Mouse (Mus musculus): ENCODE data around the gene Lrrk1. TPM values are rescaled to one million over a fixed set of nuclear protein-coding genes. Genes with fewer than 3 reads are reported as not detected.

The Lrrk1 gene
- polyA plus RNA-seq, 1 experiment from 2014 or later, result 14.2 TPM

GRCm38 (mm10) chr7:66310670-66311656, 77.2 kb downstream of the Lrrk1 start:
- ATAC-seq (ENCODE audit: insufficient number of reproducible peaks, insufficient read depth, low FRiP score, low TSS enrichment, low read depth), result no peak
- H3K4me3 ChIP-seq (replicated peaks), result no peak overlapping the region
- H3K27ac ChIP-seq, result no peak overlapping the region
- peaks cover 5% of the 10 kb centered on the region; the same call in 1 of the 2 replicates for H3K4me1 ChIP-seq (replicated peaks)
- H3K4me2 ChIP-seq, result no peak overlapping the region
- H3K9me3 ChIP-seq, result 0 out of 2 replicates have a peak, but pooled peaks cover 3% of the 10 kb centered on the region
- 73% methylated on average over 26 of the region's 26 CpGs for WGBS
- H3K9ac ChIP-seq (replicated peaks), result no peak overlapping the region
- no peaks in the 10 kb centered on the region for H3K27me3 ChIP-seq
- peaks cover 11% of the 10 kb centered on the region for H3K36me3 ChIP-seq

DNA sequence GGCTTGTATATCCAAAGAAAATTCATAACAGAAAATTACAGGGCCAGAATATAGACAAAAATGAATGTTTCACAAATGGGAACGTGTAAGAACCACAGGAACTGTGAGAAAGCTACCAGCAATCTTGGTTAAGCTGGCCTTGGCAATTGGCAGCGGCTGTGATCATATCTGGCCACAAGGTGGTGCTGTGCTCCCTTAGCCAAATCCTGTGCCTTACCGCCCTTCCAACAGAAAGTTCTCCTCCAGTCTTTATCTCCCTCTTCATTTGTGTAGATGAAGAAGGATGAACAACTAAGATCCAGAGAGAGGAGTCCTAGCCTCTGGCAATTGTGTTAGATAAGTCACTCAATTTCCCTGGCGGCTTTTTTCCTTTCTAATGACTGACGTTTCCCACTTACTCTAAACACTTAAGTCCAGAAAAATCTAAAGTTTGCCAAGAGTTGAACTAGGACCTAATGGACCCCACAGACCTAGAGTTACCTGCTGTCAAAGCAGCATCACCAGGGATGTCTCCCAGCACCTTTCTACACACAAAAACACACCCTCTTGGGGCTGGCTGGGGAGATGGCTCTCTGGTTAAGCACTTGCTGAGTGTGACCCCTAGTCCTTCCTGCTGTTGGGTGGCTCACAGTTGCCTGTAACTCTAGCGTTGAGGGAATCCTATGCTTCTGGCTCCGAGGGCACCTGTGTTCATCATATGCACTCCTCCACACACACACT, 78.0 kb downstream of the Lrrk1 start:
- H3K36me3 ChIP-seq, result peaks cover 17% of the 10 kb centered on the region
- no peak for ATAC-seq (ENCODE audit: insufficient number of reproducible peaks, insufficient read depth, low FRiP score, low TSS enrichment, low read depth)
- H3K4me3 ChIP-seq (replicated peaks), result no peak overlapping the region
- H3K9ac ChIP-seq (replicated peaks), result no peak overlapping the region
- H3K27me3 ChIP-seq, result no peaks in the 10 kb centered on the region
- no peak overlapping the region for H3K27ac ChIP-seq
- H3K9me3 ChIP-seq, result no peaks in the 10 kb centered on the region
- no peak overlapping the region for H3K4me2 ChIP-seq
- H3K4me1 ChIP-seq (replicated peaks), result peaks cover 5% of the 10 kb centered on the region; the same call in 1 of the 2 replicates
- WGBS, result 44% methylated on average over 7 of the region's 7 CpGs

DNA sequence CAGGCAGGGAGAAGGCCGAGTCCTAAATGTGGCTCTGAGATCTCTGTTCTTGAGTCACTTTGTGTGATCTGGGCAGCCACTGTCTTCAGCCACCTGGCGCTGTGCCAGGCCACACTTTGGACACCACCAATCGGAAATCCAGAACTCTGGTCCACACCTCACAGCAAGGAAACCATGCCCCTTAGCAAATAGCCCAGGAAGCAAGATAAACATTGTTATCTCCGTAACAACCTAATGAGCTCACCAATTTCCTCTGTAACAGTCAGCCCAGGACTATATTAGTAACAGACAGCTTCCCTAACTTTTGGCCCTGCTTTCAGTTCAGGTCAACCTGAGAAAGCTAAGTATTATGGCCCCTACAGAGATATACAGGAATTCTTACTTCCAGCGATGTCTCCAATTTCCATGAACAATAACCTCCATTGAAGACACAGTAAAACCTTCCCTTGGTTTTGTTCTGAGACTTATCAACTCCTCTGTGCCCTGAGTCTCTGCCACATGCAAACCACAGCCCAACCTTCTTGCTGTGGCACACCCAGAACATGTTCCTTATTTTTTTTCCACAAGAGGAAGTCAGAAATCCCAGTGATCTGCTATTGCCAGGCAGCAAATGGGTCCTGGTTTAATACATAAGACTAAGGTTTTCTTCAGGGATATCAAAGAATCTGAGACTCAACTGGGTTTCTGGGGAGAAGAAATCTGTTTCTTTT, 78.8 kb downstream of the Lrrk1 start:
- Histone ChIP-seq H3K9me3 (no peaks in the 10 kb centered on the region), H3K4me2 (no peak overlapping the region), H3K4me1 (replicated peaks) (peaks cover 5% of the 10 kb centered on the region; the same call in 1 of the 2 replicates), H3K27me3 (no peaks in the 10 kb centered on the region), H3K4me3 (replicated peaks) (no peak overlapping the region), H3K36me3 (peaks cover 23% of the 10 kb centered on the region), H3K27ac (no peak overlapping the region), H3K9ac (replicated peaks) (no peak overlapping the region)
- ATAC-seq (ENCODE audit: insufficient number of reproducible peaks, insufficient read depth, low FRiP score, low TSS enrichment, low read depth), result no peak
- 69% methylated on average over 5 of the region's 5 CpGs for WGBS

GRCm38 (mm10) chr7:66308581-66309239, 79.4 kb downstream of the Lrrk1 start:
- Histone ChIP-seq H3K27me3 (no peaks in the 10 kb centered on the region), H3K36me3 (peaks cover 23% of the 10 kb centered on the region), H3K27ac (no peak overlapping the region), H3K4me3 (replicated peaks) (no peak overlapping the region), H3K4me1 (replicated peaks) (peaks cover 5% of the 10 kb centered on the region; the same call in 1 of the 2 replicates), H3K9me3 (no peaks in the 10 kb centered on the region), H3K4me2 (no peak overlapping the region), H3K9ac (replicated peaks) (no peak overlapping the region)
- WGBS, result 77% methylated on average over 13 of the region's 13 CpGs
- ATAC-seq (ENCODE audit: insufficient number of reproducible peaks, insufficient read depth, low FRiP score, low TSS enrichment, low read depth), result no peak; the same call in 1 of the 2 replicates

- Histone ChIP-seq H3K36me3 (peaks cover 23% of the 10 kb centered on the region), H3K4me2 (no peak overlapping the region), H3K9me3 (no peaks in the 10 kb centered on the region), H3K4me1 (replicated peaks) (peaks cover 5% of the 10 kb centered on the region; the same call in 1 of the 2 replicates), H3K27me3 (no peaks in the 10 kb centered on the region), H3K4me3 (replicated peaks) (no peak overlapping the region), H3K27ac (no peak overlapping the region), H3K9ac (replicated peaks) (no peak overlapping the region)
- ATAC-seq (ENCODE audit: insufficient number of reproducible peaks, insufficient read depth, low FRiP score, low TSS enrichment, low read depth), result no peak
- WGBS, result 77% methylated on average over 2 of the region's 2 CpGs
Observed at GRCm38 (mm10) chr7:66307791-66308190, 80.4 kb downstream of the Lrrk1 start.

- no peaks in the 10 kb centered on the region for H3K27me3 ChIP-seq
- H3K27ac ChIP-seq, result no peak overlapping the region
- ATAC-seq (ENCODE audit: insufficient number of reproducible peaks, insufficient read depth, low FRiP score, low TSS enrichment, low read depth), result no peak
- H3K9me3 ChIP-seq, result no peaks in the 10 kb centered on the region
- no peak overlapping the region for H3K4me3 ChIP-seq (replicated peaks)
- no peaks in the 10 kb centered on the region for H3K4me1 ChIP-seq (replicated peaks)
- no peak overlapping the region for H3K9ac ChIP-seq (replicated peaks)
- H3K36me3 ChIP-seq, result peaks cover 25% of the 10 kb centered on the region
- no peak overlapping the region for H3K4me2 ChIP-seq
- WGBS, result 88% methylated on average over 16 of the region's 16 CpGs
Observed at GRCm38 (mm10) chr7:66305714-66306198, 82.4 kb downstream of the Lrrk1 start.

DNA sequence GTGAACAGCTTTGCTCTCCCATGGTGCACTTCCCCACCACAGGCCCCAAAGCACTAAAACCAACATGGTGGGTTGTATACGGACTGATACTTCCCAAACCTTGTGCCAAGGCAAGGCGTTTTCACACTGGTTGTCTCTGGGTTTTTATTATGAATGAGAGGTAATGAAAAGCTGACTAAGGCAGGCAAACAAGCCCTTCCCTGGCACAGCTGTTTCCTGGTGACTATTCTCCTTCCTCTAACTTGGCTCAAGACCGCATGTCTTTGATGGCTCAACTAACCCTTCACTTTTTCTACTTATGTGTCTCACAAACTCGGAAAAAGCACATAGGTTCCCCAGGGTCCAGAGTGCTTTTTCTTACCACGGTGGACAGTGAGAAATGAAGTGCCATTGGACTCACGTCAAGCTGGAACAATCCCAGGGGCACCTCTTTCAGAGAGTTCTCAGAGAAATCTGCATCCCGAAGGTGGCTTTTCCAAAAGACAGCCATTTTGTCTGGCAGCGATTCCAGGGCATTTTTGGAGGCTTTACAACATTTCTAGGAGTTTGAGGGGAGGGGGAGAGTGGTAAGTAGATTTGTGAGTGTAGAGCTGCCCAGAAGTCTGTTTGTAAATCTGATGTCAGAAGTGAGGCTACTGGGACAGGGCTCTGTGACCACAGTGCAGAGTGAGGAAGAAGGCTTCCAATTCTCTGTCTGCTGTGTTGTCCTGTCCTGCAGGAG, 83.0 kb downstream of the Lrrk1 start:
- 88% methylated on average over 8 of the region's 8 CpGs for WGBS

GRCm38 (mm10) chr7:66303922-66304660, 84.1 kb downstream of the Lrrk1 start:
- H3K9me3 ChIP-seq, result no peaks in the 10 kb centered on the region
- no peak for ATAC-seq (ENCODE audit: insufficient number of reproducible peaks, insufficient read depth, low FRiP score, low TSS enrichment, low read depth)
- H3K27ac ChIP-seq, result no peak overlapping the region
- no peak overlapping the region for H3K9ac ChIP-seq (replicated peaks)
- H3K4me3 ChIP-seq (replicated peaks), result no peak overlapping the region
- H3K27me3 ChIP-seq, result no peaks in the 10 kb centered on the region
- no peak overlapping the region for H3K4me2 ChIP-seq
- H3K4me1 ChIP-seq (replicated peaks), result no peaks in the 10 kb centered on the region
- peaks cover 25% of the 10 kb centered on the region for H3K36me3 ChIP-seq
- 88% methylated on average over 14 of the region's 14 CpGs for WGBS

More for the DNA sequence above, 83.0 kb downstream of the Lrrk1 start:
- H3K9ac ChIP-seq (replicated peaks), result no peak overlapping the region
- ATAC-seq (ENCODE audit: insufficient number of reproducible peaks, insufficient read depth, low FRiP score, low TSS enrichment, low read depth), result no peak
- no peaks in the 10 kb centered on the region for H3K27me3 ChIP-seq
- no peak overlapping the region for H3K4me3 ChIP-seq (replicated peaks)
- H3K36me3 ChIP-seq, result peaks cover 25% of the 10 kb centered on the region
- no peaks in the 10 kb centered on the region for H3K9me3 ChIP-seq
- no peak overlapping the region for H3K4me2 ChIP-seq
- H3K27ac ChIP-seq, result 0 out of 2 replicates have a peak overlapping the region, but pooled peaks have one; percentile 7
- no peaks in the 10 kb centered on the region for H3K4me1 ChIP-seq (replicated peaks)

GRCm38 (mm10) chr7:66301486-66301885, 86.7 kb downstream of the Lrrk1 start:
- Histone ChIP-seq H3K9me3 (no peaks in the 10 kb centered on the region), H3K4me2 (no peak overlapping the region), H3K4me3 (replicated peaks) (no peak overlapping the region), H3K36me3 (peaks cover 20% of the 10 kb centered on the region), H3K9ac (replicated peaks) (no peak overlapping the region), H3K4me1 (replicated peaks) (0 out of 2 replicates have a peak, but pooled peaks cover 5% of the 10 kb centered on the region), H3K27ac (no peak overlapping the region), H3K27me3 (no peaks in the 10 kb centered on the region)
- no peak for ATAC-seq (ENCODE audit: insufficient number of reproducible peaks, insufficient read depth, low FRiP score, low TSS enrichment, low read depth)
- WGBS, result 78% methylated on average over 4 of the region's 4 CpGs

Data from limb, embryonic 12.5 days (tissue).